Mouse (Mus musculus): Measurements from ENCODE around the gene Rapgef6. TPM values are rescaled to one million over a fixed set of nuclear protein-coding genes. Genes with fewer than 3 reads are reported as not detected.

Gene Rapgef6
- polyA plus RNA-seq, 1 experiment: 15.7 TPM

DNA sequence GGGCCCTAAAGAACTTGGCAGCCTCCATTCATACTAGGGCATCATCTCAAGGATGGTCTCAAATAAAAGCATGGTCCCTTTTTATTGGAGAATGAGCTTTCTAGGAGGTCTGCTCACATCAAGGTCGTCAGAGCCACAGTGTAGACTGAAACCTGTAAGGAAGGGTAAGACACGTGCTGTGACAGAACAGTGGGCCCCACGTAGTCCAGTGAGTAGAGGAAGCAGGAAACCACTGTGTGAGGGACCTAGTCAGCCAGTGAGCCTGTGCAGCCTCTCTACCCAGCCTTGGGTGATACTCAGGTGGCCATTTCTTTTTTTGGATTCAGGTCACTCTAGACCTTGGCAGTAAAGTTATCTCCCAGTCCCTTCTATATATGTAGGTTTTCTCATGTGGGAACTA lies 177.3 kb downstream of the Rapgef6 start:
- H3K4me1 ChIP-seq (ENCODE audit: control insufficient read depth, insufficient read depth, low read length): peaks cover 2% of the 10 kb centered on the region; the same call in 1 of the 2 replicates
- no peak overlapping the region for H3K4me3 ChIP-seq (ENCODE audit: insufficient read depth, low read length)
- TF ChIP-seq CTCF (IDR thresholded peaks at IDR 0.05; ENCODE audit: extremely low read depth, insufficient read depth, low read length): no peak
- no peak for TF ChIP-seq POLR2A (IDR thresholded peaks at IDR 0.05; ENCODE audit: extremely low read depth, insufficient read depth, low read length)
- no peak overlapping the region for H3K27ac ChIP-seq (ENCODE audit: insufficient read depth, low read length)

DNA sequence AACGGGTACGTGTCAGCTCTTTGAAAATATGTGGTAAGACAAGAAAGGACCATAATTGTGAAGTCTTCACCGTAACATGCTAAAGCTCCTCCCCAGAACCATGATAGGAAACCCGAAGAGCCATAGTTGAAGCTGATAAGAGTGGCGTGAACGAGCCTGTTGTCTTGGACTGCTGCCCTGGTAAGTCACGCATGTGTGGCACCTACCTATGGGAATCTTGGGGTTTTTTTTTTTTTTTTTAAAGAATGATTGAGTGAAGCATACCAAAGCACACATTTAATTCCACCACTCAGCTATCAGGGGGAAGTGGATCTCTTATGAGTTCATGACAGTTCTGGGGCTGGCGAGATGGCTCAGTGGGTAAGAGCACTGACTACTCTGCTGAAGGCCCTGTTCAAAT lies 179.2 kb downstream of the Rapgef6 start:
- TF ChIP-seq POLR2A (IDR thresholded peaks at IDR 0.05; ENCODE audit: extremely low read depth, insufficient read depth, low read length): no peak
- no peak for TF ChIP-seq CTCF (IDR thresholded peaks at IDR 0.05; ENCODE audit: extremely low read depth, insufficient read depth, low read length)
- Histone ChIP-seq H3K4me1 (ENCODE audit: control insufficient read depth, insufficient read depth, low read length) (peaks cover 2% of the 10 kb centered on the region; the same call in 1 of the 2 replicates), H3K4me3 (ENCODE audit: insufficient read depth, low read length) (no peak overlapping the region), H3K27ac (ENCODE audit: insufficient read depth, low read length) (no peak overlapping the region)

DNA sequence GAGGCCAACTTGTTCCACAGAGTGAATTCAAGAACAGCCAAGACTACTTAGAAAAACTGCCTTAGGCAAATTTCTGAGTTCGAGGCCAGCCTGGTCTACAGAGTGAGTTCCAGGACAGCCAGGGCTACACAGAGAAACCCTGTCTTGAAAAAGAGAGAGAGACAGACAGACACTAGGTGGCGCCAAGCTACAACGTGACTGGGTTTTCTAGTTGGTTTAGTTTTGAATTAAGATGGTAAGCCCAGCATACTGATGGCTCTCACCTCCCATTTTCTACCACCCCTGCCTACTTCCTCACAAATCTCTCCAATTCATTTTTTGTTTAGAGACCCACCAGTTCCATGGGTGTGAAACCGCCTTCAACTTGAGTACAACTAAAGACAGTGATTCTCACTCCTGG lies 180.7 kb downstream of the Rapgef6 start:
- Histone ChIP-seq H3K27ac (ENCODE audit: insufficient read depth, low read length) (no peak overlapping the region), H3K4me1 (ENCODE audit: control insufficient read depth, insufficient read depth, low read length) (peaks cover 2% of the 10 kb centered on the region; the same call in 1 of the 2 replicates), H3K4me3 (ENCODE audit: insufficient read depth, low read length) (no peak overlapping the region)
- TF ChIP-seq CTCF (IDR thresholded peaks at IDR 0.05; ENCODE audit: extremely low read depth, insufficient read depth, low read length) (peak; percentile 67), POLR2A (IDR thresholded peaks at IDR 0.05; ENCODE audit: extremely low read depth, insufficient read depth, low read length) (no peak)

DNA sequence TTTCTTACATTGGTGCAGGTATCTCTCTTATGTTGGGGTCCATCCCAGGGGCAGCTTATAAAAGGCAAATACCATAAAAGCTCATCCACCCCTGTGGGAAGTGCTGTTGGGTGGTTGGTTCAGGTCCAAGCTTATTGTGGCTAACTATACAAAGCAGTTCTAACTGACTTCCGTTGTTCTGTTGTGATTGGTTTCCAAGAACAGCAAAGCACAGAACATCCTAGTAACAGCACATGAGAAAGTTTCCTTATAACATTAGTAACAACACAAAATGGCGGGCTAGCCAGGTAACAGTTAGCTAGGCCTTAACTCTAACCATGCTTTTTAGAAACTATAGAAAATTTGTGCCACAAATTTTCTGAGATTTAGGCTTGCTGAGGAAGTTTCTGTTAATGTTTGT lies 185.5 kb downstream of the Rapgef6 start:
- Histone ChIP-seq H3K4me1 (ENCODE audit: control insufficient read depth, insufficient read depth, low read length) (peaks cover 2% of the 10 kb centered on the region; the same call in 1 of the 2 replicates), H3K27ac (ENCODE audit: insufficient read depth, low read length) (no peak overlapping the region), H3K4me3 (ENCODE audit: insufficient read depth, low read length) (no peak overlapping the region)
- TF ChIP-seq CTCF (IDR thresholded peaks at IDR 0.05; ENCODE audit: extremely low read depth, insufficient read depth, low read length) (no peak), POLR2A (IDR thresholded peaks at IDR 0.05; ENCODE audit: extremely low read depth, insufficient read depth, low read length) (no peak)

DNA sequence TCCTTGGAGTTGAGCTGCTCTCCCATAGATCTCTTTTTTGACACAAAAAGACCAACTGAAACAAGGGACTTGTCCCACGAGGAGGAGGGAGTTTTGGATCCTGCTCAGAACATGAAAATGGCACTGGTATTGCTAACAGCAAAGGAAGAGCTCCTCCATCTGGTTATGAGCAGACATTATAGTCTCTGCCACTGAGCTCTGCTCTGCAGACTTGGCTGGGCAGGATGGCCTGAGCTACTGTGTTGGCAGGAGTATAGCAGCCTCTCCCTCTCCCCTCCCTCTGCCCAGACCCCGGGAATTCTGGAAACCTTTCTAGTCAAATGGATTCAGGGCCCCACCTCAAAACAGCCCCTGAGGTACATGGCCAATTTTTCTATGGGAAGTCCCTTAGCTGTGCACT lies 187.0 kb downstream of the Rapgef6 start:
- Histone ChIP-seq H3K4me3 (ENCODE audit: insufficient read depth, low read length) (no peak overlapping the region), H3K4me1 (ENCODE audit: control insufficient read depth, insufficient read depth, low read length) (peaks cover under 1% of the 10 kb centered on the region; the same call in 1 of the 2 replicates), H3K27ac (ENCODE audit: insufficient read depth, low read length) (no peak overlapping the region)
- TF ChIP-seq CTCF (IDR thresholded peaks at IDR 0.05; ENCODE audit: extremely low read depth, insufficient read depth, low read length) (0 out of 2 replicates have a peak, but pooled peaks have one; percentile 21), POLR2A (IDR thresholded peaks at IDR 0.05; ENCODE audit: extremely low read depth, insufficient read depth, low read length) (no peak)

DNA sequence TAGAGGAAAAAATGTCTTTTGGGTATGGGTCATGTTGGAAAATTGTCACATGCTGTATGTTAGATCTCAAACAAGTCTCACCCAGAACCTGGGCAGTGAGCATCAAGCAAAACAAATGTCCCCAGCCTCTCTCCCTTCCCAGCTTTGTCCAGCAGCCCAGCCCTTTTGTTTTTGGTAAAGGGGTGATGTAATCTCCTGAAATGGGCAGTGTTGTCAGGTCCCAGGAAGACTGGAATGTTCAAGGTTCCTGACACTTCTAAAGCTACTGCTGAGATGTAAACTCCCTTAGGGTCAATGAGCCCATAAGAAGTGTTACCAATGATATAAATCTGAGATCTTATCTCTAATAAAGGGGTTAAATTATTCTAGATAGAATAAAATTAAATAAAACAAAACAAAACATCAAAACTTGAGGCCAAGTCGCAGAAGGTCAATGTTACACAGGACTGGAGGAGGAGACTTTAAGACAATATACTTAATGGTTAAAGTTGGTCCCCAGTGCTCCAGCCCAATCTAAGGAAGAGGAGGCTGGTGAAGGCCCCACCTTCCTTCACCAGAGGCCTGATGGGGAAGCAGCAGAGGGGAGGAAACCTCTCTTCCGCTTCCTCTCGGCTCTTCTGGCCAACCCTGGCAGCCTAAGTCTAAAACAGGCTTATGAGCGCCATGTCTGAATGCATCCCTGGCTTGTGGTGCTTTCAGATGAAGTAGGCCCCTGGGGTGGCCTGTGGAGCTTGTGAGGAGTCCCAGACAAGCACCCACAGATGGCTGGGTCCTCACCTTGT lies 188.1 kb downstream of the Rapgef6 start:
- no peak overlapping the region for H3K27ac ChIP-seq (ENCODE audit: insufficient read depth, low read length)
- no peaks in the 10 kb centered on the region; the same call in 1 of the 2 replicates for H3K4me1 ChIP-seq (ENCODE audit: control insufficient read depth, insufficient read depth, low read length)
- TF ChIP-seq CTCF (IDR thresholded peaks at IDR 0.05; ENCODE audit: extremely low read depth, insufficient read depth, low read length) (no peak), POLR2A (IDR thresholded peaks at IDR 0.05; ENCODE audit: extremely low read depth, insufficient read depth, low read length) (no peak)
- H3K4me3 ChIP-seq (ENCODE audit: insufficient read depth, low read length): no peak overlapping the region

DNA sequence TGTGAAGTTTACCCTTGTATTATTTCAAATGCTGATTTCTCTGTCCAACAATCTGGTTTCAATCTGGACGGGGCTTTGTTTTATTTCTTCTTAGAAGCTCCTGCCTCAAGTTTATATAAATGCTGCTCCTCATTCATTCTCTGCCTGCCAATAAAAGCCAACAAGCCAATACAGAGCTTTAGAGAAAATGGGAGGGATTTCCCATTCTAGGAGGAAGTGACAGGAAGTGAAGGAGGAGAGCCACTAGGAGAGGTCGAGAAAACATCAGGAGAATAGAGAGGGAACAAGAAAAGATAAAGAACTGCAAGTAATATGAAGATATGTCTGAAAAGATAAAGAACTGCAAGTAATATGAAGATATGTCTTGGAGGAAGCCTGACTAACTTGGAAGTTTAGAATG lies 190.2 kb downstream of the Rapgef6 start:
- H3K27ac ChIP-seq (ENCODE audit: insufficient read depth, low read length): no peak overlapping the region
- H3K4me1 ChIP-seq (ENCODE audit: control insufficient read depth, insufficient read depth, low read length): no peaks in the 10 kb centered on the region; the same call in 1 of the 2 replicates
- no peak overlapping the region for H3K4me3 ChIP-seq (ENCODE audit: insufficient read depth, low read length)
- TF ChIP-seq POLR2A (IDR thresholded peaks at IDR 0.05; ENCODE audit: extremely low read depth, insufficient read depth, low read length) (no peak), CTCF (IDR thresholded peaks at IDR 0.05; ENCODE audit: extremely low read depth, insufficient read depth, low read length) (no peak)

DNA sequence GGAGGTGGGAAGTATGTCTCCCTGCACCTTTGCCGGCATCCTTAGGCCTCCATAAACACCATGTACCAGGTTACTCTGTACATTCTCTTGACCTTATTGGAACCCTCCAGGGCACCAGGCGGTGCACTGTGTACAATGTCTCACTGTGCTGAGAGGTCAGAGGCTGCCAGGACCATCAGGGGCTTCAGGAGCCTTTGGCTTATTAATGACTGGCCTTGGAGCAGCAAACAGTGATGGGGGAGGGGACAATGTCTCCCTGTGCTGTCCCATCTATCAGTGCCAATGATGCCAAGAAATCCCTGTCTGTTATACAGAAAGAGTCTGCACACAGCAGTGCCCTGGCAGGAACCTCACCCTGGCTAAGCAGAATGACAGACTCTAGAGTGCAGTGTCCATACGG lies 195.2 kb downstream of the Rapgef6 start:
- no peak overlapping the region for H3K27ac ChIP-seq (ENCODE audit: insufficient read depth, low read length)
- H3K4me1 ChIP-seq (ENCODE audit: control insufficient read depth, insufficient read depth, low read length): no peaks in the 10 kb centered on the region
- TF ChIP-seq POLR2A (IDR thresholded peaks at IDR 0.05; ENCODE audit: extremely low read depth, insufficient read depth, low read length): no peak
- TF ChIP-seq CTCF (IDR thresholded peaks at IDR 0.05; ENCODE audit: extremely low read depth, insufficient read depth, low read length): no peak
- H3K4me3 ChIP-seq (ENCODE audit: insufficient read depth, low read length): no peak overlapping the region

DNA sequence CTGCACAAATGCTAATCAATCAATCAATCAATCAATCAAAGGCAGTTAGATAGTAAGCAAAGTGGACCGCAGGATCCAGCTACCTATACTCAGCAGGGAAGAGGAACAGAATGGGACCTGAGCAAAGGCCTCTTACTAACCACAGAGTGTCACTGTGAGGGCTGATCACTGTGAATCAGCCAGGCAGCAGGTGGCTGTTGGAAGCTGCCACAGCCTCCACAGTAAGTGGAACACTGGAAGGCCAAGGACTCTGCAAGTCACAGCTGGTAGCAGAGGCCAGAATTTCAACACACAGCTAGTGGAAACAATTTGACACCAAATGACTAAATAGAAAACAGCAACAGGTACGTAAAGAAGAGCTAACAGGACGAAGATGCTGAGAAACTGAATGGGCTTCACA lies 196.0 kb downstream of the Rapgef6 start:
- no peak overlapping the region for H3K27ac ChIP-seq (ENCODE audit: insufficient read depth, low read length)
- H3K4me1 ChIP-seq (ENCODE audit: control insufficient read depth, insufficient read depth, low read length): no peaks in the 10 kb centered on the region
- no peak overlapping the region for H3K4me3 ChIP-seq (ENCODE audit: insufficient read depth, low read length)
- TF ChIP-seq CTCF (IDR thresholded peaks at IDR 0.05; ENCODE audit: extremely low read depth, insufficient read depth, low read length): no peak
- TF ChIP-seq POLR2A (IDR thresholded peaks at IDR 0.05; ENCODE audit: extremely low read depth, insufficient read depth, low read length): no peak

DNA sequence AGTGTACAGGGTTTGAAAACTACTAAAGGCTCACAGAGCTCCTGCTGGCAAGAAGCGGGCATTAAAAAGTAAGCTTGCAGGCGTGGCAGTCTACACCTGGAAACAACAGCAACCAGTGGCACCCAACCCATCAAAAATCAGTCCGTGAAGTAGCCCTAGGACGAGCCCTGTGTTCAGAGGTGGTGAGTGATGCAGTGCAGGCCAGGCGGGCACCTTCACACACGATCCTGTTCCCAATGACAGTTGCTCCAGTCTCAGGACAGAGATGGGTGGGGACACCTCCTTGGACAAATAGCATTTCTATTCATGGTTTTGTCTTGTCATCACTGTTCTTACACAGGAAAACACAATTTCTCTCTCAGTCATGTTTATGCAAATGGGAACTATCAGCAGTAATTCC lies 199.4 kb downstream of the Rapgef6 start:
- H3K27ac ChIP-seq (ENCODE audit: insufficient read depth, low read length): no peak overlapping the region
- peaks cover 13% of the 10 kb centered on the region for H3K4me1 ChIP-seq (ENCODE audit: control insufficient read depth, insufficient read depth, low read length)
- no peak overlapping the region for H3K4me3 ChIP-seq (ENCODE audit: insufficient read depth, low read length)
- no peak for TF ChIP-seq POLR2A (IDR thresholded peaks at IDR 0.05; ENCODE audit: extremely low read depth, insufficient read depth, low read length)
- no peak for TF ChIP-seq CTCF (IDR thresholded peaks at IDR 0.05; ENCODE audit: extremely low read depth, insufficient read depth, low read length)

Measured in cortical plate, adult 2 months (tissue).